Mouse (Mus musculus) adrenal gland, postnatal 14 days (tissue): Measurements from ENCODE around the gene Carmil2. TPM values are rescaled to one million over a fixed set of nuclear protein-coding genes. Genes with fewer than 3 reads are reported as not detected.
A peak's percentile ranks its signal among the peaks of the same experiment; 100 is the strongest.

ENCODE experiments used
- DNase-seq: peaks from one replicate; pipeline ENCODE4 v3.0.0; 2021; ENCODE audit warnings: mixed read lengths
- total RNA-seq: library from RNA; stranded (reverse); gene quantifications from 2 replicates; pipeline ENCODE4 v1.2.3, GENCODE M21; 2021

The Carmil2 gene
- total RNA-seq, 1 experiment from 2014 or later, result 3.1 TPM

DNA sequence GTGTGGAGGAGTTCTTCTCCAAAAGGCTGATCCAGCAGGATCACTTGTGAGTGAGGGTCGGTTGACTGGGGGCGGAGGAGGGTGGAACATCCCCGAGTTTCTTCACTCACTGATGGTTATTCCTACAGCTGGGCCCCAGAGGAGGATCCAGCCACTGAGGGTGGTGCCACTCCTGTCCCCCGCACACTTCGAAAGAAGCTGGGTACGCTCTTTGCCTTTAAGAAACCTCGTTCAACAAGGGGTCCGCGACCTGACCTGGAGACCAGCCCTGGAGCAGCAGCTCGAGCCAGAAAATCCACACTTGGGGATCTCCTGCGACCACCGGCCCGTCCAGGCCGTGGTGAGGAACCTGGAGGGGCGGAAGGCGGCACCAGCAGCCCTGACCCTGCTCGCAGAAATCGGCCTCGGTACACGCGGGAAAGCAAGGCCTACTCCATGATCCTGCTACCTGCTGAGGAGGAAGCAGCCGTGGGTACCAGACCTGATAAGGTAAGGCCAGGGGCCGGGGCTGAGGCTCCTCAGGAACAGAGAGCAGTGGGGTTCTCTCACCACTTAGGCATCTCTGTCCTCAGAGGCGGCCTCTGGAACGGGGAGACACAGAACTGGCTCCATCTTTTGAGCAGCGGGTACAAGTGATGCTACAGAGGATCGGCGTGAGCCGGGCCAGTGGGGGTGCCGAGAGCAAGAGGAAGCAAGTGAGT, 9.2 kb downstream of the Carmil2 start:
- no peak for DNase-seq

DNA sequence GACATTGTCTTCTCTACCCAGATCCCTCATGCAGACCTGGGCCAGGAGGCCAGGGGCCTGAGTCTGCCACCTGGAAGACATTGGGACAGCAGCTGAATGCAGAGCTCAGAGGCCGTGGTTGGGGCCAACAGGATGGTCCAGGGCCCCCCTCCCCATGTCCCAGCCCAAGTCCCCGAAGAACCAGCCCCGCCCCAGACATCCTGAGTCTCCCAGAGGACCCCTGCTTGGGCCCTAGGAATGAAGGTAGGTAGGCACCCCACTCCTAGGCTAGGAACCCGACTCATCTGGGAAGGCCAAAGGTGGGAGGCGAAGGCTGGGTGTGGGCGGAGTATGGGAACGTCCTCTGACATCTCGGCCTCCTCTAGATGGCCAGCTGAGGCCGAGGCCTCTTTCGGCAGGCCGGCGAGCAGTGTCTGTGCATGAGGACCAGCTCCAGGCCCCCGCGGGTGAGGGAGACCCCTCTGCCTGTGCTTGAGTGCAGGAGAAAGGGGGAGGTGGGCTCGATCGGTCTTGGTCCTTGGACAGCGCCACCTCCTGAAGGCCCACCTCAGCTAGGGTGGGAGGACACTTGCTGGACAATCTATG, 11.2 kb downstream of the Carmil2 start:
- no peak for DNase-seq

GRCm38 (mm10) chr8:105698734-105699133, 12.7 kb downstream of the Carmil2 start:
- no peak for DNase-seq

DNA sequence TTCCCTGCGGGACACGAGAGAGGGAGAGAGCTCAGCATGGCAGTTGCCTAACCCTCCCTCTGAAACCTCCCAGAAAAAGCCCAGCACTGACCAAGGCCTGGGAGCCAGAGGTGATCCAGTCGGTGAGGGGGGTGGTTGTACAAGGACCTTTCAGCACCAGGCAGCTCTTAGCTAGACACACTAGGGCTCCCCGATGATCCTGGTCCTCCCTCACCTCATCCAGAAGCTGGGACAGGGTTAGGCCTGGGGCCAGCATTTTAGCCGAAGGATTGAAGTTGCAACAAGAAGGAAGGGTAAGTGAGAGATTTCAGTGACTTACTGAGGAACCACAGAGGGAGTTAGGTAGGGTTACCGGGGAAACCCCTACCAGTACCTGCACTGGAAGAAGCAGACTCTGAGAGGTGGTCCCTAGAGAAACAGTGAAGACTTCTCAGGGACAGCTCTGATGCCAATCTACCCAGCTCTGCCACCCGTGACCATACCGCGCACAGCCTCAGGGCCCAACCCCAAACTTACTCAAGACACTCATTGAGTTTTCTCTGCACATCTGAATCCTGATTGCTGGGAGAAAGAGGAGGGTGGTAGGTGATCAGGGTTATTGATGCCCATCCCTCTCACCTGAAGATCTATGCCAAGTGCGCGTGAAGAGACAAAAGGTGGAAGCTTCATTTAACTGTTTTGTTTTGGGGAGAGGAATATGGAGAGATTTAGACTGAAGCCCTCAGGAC, 13.6 kb downstream of the Carmil2 start:
- DNase-seq, result no peak

GRCm38 (mm10) chr8:105700566-105700965, 14.5 kb downstream of the Carmil2 start:
- DNase-seq, result peak; percentile 68

DNA sequence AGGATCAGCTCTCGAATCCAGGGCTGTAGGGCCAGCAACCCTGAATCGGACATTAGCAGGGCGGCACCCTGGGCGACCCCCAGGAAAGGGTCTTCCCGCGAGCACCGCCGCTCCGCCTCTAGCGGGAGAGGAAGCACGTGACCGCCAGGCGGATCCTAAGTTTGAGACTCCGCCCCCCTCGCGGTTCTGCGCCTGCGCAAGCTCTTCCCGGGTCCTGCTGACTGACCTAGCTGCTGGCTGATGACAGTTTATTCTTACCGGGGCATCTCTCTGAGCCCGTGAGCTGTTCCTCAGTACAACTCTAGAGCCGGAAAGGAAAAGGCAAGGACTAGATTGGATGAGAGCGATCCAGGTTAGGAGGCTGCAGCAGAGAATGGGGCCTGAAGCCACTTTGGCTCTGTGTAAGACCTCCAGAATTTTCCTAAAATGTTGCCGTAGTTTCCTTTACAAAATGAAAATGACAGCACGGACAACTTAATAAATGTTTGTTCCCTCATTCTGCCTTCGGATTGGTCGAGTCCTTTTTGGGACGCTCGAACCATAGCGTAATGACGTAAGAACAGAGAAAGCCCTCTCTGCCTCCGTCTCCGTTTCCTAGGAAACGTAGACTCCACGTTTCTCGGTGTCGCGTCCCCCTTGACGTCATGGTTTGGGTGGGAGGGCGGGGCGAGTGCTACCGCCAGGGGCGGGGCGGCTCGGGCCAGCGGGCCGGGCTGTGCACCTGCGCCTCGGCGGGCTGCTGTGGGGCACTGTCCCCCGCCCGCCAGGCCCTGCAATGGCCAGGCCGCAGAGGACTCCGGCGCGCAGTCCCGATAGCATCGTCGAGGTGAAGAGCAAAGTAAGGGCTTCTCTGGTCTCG, 15.1 kb downstream of the Carmil2 start, which contains the start of the genes Acd and Pard6a:
Gene Acd, minus strand, starts transcription at position 137 of the 859 bp plus-strand sequence.
Gene Pard6a, plus strand, starts transcription at position 183 of the 859 bp plus-strand sequence.
- peak; percentile 98 for DNase-seq

DNA sequence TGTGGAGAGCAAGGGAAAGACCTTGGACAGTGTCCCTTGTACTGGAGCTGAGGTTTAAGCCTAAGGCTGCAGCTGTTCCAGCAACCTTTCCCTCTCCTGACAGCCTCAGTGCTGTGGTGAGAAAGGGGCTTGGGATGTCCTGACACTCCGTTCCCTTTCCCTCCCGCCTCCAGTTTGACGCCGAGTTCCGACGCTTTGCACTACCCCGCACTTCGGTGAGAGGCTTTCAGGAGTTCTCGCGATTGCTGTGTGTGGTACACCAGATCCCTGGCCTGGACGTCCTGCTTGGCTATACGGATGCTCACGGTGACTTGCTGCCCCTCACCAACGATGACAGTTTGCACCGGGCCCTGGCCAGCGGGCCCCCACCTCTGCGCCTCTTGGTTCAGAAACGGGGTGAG, 15.9 kb downstream of the Carmil2 start:
- no peak for DNase-seq

- DNase-seq, result no peak
These were observed 16.8 kb downstream of the Carmil2 start for GRCm38 (mm10) chr8:105702731-105703415.

- no peak for DNase-seq
These were observed 18.2 kb downstream of the Carmil2 start for GRCm38 (mm10) chr8:105704146-105704812.

DNA sequence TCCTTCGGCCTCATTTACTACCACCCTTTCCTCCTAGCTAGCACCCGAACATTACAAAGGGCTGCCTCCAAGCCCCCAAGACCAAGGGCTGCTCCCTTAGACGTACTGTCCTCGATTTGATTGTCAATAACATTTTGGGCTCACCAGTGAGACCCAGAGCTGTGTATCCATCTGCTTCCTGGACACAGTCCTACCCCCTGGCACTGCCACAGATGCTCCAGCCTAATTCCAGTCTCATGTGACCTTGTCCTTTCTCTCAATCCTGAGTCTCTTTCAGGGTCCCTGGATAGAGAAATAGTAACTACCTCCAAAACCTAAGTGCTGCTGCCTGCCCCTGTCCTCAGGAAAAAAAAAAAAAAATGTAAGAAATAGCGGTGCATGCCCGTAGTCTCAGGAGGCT, 18.9 kb downstream of the Carmil2 start:
- DNase-seq, result no peak

DNA sequence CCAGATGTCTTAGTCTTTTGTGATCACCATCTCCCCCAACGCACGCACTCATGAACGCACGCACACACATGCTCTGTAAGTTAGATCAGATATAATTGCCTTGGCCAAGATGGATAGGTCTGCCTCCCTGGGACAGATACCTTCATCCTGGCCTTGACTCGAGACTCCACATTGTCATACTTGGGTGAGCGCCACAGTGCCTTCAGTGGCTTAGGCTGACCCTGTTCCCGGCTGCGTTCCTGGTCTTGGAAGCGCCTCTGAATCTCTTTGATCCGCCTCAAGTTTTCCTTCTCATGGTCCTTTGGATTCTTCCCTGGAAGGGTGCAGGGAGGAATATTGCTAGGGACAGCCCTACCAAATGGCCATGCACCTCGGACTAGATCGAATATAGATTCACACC, 20.4 kb downstream of the Carmil2 start:
- DNase-seq, result no peak

GRCm38 (mm10) chr8:105707498-105708403, 21.7 kb downstream of the Carmil2 start, which contains the start of the genes 4933405L10Rik and Enkd1:
Gene 4933405L10Rik (plus strand): TSS chr8:105707655.
Gene Enkd1 (minus strand): TSS chr8:105708210.
- DNase-seq, result peak; percentile 92

DNA sequence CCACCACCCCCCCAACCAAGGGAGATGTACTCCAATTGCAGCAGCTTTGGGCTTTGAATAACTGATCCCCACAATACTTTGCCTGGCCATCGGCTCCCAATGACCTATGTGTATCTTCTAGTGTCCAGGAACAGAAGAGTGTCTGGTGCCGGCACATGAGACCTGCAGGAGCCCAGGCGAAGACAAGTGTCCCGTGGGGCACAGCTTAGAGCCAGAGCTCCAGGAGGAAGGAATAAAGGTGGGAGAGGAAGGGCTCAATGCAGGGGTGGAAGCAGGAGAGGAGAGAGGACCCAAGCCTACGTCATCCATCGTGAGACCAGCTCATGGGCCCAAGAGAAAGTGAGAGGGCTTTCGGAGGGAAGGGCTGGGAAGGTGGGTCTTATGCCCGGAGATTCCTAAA, 22.6 kb downstream of the Carmil2 start:
- no peak for DNase-seq

DNA sequence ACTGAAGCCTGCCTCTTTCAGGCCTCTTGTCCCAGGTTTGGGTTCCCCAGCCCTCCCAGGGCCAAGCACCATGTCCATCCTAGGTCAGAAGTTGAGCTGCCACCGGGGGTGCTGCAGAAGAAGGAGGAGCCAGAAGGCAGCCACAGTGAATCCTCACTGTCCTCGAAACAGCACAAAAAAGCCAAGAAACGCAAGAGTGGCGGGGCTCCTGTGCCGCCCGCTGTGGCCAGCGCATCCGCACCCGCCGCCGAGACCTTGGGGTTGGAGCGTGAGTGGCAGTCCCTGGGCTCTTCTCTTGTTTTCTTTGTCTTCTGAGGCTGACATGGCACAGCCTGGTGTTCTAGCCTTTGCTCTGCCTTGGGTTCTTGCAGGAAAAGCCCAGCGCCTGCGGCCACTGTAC, 23.2 kb downstream of the Carmil2 start:
- DNase-seq, result no peak

GRCm38 (mm10) chr8:105712286-105712685, 26.2 kb downstream of the Carmil2 start:
- no peak for DNase-seq

GRCm38 (mm10) chr8:105714139-105714538, 28.1 kb downstream of the Carmil2 start:
- peak; percentile 95 for DNase-seq

DNA sequence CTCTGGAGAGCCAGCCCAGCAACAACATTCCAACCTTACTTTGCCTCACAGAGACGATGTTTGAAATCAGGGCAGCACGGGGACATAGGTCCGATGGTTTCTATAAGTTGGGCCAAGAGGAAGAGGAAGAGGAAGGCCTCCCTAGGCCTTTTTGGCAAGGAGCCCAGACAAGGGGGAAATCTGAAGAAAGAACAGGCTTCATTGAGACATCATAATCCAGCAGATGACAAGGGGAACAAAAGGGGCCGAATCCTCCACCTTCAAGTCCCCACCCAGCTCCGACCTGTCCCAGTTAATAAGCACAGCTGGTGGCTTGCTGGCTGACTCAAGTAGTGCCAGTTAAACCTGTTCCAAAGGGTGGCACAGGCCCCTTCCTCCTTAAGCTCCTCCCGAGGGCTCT, 29.0 kb downstream of the Carmil2 start:
- DNase-seq, result no peak

DNA sequence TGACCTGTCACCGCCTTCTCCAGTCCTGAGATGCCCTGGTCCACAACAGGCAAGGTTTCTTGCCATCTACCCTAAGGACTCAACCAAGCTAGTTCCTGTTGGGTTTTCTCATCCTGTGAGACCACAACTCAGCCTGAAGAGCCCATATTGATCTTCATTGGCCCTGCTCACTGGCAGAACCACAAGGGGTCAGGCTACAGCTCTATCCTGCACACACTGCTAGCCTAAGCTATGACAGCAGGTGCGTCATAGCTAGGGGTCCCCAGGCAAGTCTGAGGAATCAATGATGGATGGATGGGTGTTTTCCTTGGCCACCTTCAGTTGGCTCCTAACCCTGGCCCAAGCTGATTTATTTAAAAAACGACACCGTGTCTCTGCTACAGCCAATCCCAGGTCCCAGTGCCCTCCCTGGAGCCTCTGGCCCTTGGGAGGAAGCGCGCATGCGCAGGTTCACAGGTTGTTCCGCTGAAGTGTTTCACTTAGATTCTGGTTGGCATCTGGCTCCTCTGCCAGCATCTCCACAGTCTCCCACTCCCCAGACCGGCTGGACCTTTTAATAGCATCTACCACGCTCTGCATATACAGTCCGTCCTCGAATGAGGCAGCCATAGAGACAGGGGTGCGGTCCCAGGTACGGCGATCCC, 30.4 kb downstream of the Carmil2 start:
- no peak for DNase-seq

GRCm38 (mm10) chr8:105719637-105720036, 33.6 kb downstream of the Carmil2 start:
- DNase-seq, result no peak
